Comparison of ENCODE assay signal across 10 mouse cellular contexts in genomic region chr6:114659992-114660800, GRCm38 (mm10). TPM values are rescaled to one million over a fixed set of nuclear protein-coding genes. Genes with fewer than 3 reads are reported as not detected.
DNase-seq lines count a peak whose midpoint lies in the region; ATAC-seq lines count a peak whose summit lies in the region.
"Had no signal": no experiment of that assay in that cellular context is flagged by ENCODE, and none has a peak within 500 bp of the region (broad histone marks: within the 10 kb centered on the region; RNA-seq: fewer than 3 reads in every experiment).

No protein-coding gene starts in this region.

- H3K36me3 ChIP-seq in megakaryocyte, embryonic 14.5 days (replicated peaks; ENCODE audit: low read length) = peaks cover 12% of the 10 kb centered on the region
- H3K36me3 ChIP-seq in midbrain, embryonic 14.5 days (ENCODE audit: control insufficient read depth, insufficient read depth, low read length) = no peaks in the 10 kb centered on the region

- no peak for ATAC-seq in midbrain, embryonic 14.5 days (ENCODE audit: low FRiP score, low TSS enrichment)

- H3K4me2 ChIP-seq in midbrain, embryonic 14.5 days (ENCODE audit: low read length) = no peak overlapping the region

- H3K9me3 ChIP-seq in megakaryocyte, embryonic 14.5 days = no peaks in the 10 kb centered on the region
- H3K9me3 ChIP-seq in midbrain, embryonic 14.5 days (ENCODE audit: control insufficient read depth, low read length) = no peaks in the 10 kb centered on the region

- H3K27ac ChIP-seq in midbrain, embryonic 14.5 days (replicated peaks; ENCODE audit: low read depth, low read length) = no peak overlapping the region

- H3K27me3 ChIP-seq in megakaryocyte, embryonic 14.5 days (replicated peaks) = no peaks in the 10 kb centered on the region
- no peaks in the 10 kb centered on the region for H3K27me3 ChIP-seq in midbrain, embryonic 14.5 days (ENCODE audit: control insufficient read depth, insufficient read depth, low read length)

- H3K4me1 ChIP-seq in megakaryocyte, embryonic 14.5 days = peaks cover 50% of the 10 kb centered on the region
- no peaks in the 10 kb centered on the region for H3K4me1 ChIP-seq in midbrain, embryonic 14.5 days (ENCODE audit: control insufficient read depth, insufficient read depth, low read length)

- H3K4me3 ChIP-seq in megakaryocyte, embryonic 14.5 days (replicated peaks) = peak overlapping the region; percentile 50
- no peak overlapping the region for H3K4me3 ChIP-seq in midbrain, embryonic 14.5 days (replicated peaks; ENCODE audit: low read depth, low read length)

- DNase-seq in CD4-positive helper T cell, adult 2 months (ENCODE audit: low read depth, low spot score) = peak; percentile 85
- DNase-seq in Muller cell, postnatal 12 days (ENCODE audit: inconsistent ontology term) = peak; percentile 40
- DNase-seq in induced T-regulatory cell, adult 2 months (ENCODE audit: low read depth) = peak; percentile 76
- DNase-seq in kidney, postnatal 36 days = no peak
- no peak for DNase-seq in midbrain, embryonic 14.5 days
- no peak for DNase-seq in adrenal gland, postnatal 14 days
- DNase-seq: cerebellum, adult 18-20 months; kidney, postnatal 25 days; thymus, postnatal 4 days had no signal

- 66% methylated on average over 5 of the region's 5 CpGs for WGBS in midbrain, embryonic 14.5 days

- H3K9ac ChIP-seq in midbrain, embryonic 14.5 days (replicated peaks; ENCODE audit: low read length) = no peak overlapping the region

RNA-seq across cellular contexts. Expression of gene Atg7, which starts 17.3 kb away (rescaled TPM):
- 92.9 and 225 TPM in 2 replicates for polyA plus RNA-seq in megakaryocyte, embryonic 14.5 days (2012; ENCODE audit: insufficient read depth, low replicate concordance)
- polyA plus RNA-seq in midbrain, embryonic 14.5 days (2014; fragmentation: Nextera tagmentation; extraction: Ambion mirVana) = 18.3 and 18.4 TPM in 2 replicates
- 27.4 and 31.9 TPM in 2 replicates for total RNA-seq in adrenal gland, postnatal 14 days (2021)

Comparison
In these comparisons a context has a peak if more than half of its experiments do, and no peak if none do; other contexts are left out.
1. DNase-seq: peak in CD4-positive helper T cell, adult 2 months (single experiment), Muller cell, postnatal 12 days (single experiment) and induced T-regulatory cell, adult 2 months (single experiment); none in kidney, postnatal 36 days (0 of 2), midbrain, embryonic 14.5 days (single experiment) and adrenal gland, postnatal 14 days (single experiment).